Mouse (Mus musculus): Measurements from ENCODE around the gene Ntn3.

- TF ChIP-seq CTCF (IDR thresholded peaks at IDR 0.05; ENCODE audit: extremely low read depth, insufficient read depth, insufficient read length, insufficient replicate concordance) (no peak), POLR2A (IDR thresholded peaks at IDR 0.05; ENCODE audit: low read depth, low read length) (no peak)
Observed at GRCm38 (mm10) chr17:24170125-24170524, 39.2 kb downstream of the Ntn3 start.
